In the genomic region with DNA sequence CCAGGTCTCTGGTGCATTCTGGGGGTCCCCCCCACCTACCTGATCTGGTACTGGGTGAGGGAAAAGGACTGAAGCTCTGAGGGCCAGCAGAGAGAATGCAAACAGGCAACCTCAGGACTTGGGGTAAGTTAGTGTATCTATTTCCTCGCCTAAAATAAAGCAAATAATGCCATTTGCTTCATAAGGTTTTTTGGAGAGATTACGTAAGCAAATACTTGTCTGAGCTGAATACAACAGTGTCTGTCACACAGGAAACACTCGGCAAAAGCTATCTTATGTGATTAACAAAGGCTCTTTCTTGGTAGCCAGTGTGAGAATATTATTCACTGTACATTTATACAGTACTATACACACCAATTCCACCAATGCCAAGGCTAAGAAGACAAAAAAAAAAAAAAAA, we compare ENCODE assay signal across 17 mouse cellular contexts.
"Had no signal": no experiment of that assay in that cellular context is flagged by ENCODE, and none has a peak within 500 bp of the region (broad histone marks: within the 10 kb centered on the region; RNA-seq: fewer than 3 reads in every experiment).

No protein-coding gene starts in this region.

- H3K9me3 ChIP-seq: megakaryocyte, embryonic 14.5 days; midbrain, embryonic 10.5 days; midbrain, embryonic 13.5 days had no signal

- ATAC-seq: intestine, postnatal 0 days; liver, postnatal 0 days; lung, postnatal 0 days; midbrain, embryonic 13.5 days; midbrain, embryonic 16.5 days had no signal

- H3K27ac ChIP-seq: left cerebral cortex, adult 2 months; liver, embryonic 14.5 days; midbrain, embryonic 10.5 days; midbrain, embryonic 13.5 days had no signal

- H3K4me1 ChIP-seq: midbrain, embryonic 10.5 days; midbrain, embryonic 13.5 days had no signal

- DNase-seq: kidney, adult 2 months; kidney, postnatal 10 days; kidney, postnatal 36 days; layer of hippocampus, postnatal 36 days; liver, postnatal 0 days; lung, embryonic 14.5 days; lung, postnatal 36 days; thymus, postnatal 36 days had no signal

- H3K9ac ChIP-seq: liver, embryonic 14.5 days; liver, postnatal 0 days; lung, embryonic 14.5 days; midbrain, embryonic 13.5 days had no signal

- H3K27me3 ChIP-seq: megakaryocyte, embryonic 14.5 days; midbrain, embryonic 13.5 days had no signal

- H3K4me2 ChIP-seq: lung, embryonic 14.5 days; midbrain, embryonic 13.5 days had no signal

- H3K36me3 ChIP-seq: midbrain, embryonic 10.5 days; midbrain, embryonic 13.5 days had no signal

- H3K4me3 ChIP-seq: left cerebral cortex, adult 2 months; megakaryocyte, embryonic 14.5 days; midbrain, embryonic 10.5 days; midbrain, embryonic 13.5 days; myocyte had no signal
